Mouse (Mus musculus) right cerebral cortex, postnatal 25 days (tissue): ENCODE results near the gene Gm20388.
A peak's percentile ranks its signal among the peaks of the same experiment; 100 is the strongest.

Source experiments
- DNase-seq: peaks from one replicate; pipeline ENCODE4 v3.0.0; 2022

Gm20388 gene

GRCm38 (mm10) chr8:122871663-122872062 lies 2961.0 kb downstream of the Gm20388 start:
- no peak for DNase-seq

GRCm38 (mm10) chr8:122873171-122873570 lies 2962.5 kb downstream of the Gm20388 start:
- DNase-seq: no peak

- DNase-seq: no peak
These were observed 2964.5 kb downstream of the Gm20388 start for GRCm38 (mm10) chr8:122875186-122875585.

- DNase-seq: no peak
These were observed 2967.6 kb downstream of the Gm20388 start for GRCm38 (mm10) chr8:122878231-122878630.

- DNase-seq: no peak
These were observed 2969.7 kb downstream of the Gm20388 start for GRCm38 (mm10) chr8:122880302-122880701.

- DNase-seq: no peak
These were observed 2973.0 kb downstream of the Gm20388 start for GRCm38 (mm10) chr8:122883671-122884070.

GRCm38 (mm10) chr8:122891440-122891839 lies 2980.8 kb downstream of the Gm20388 start:
- DNase-seq: no peak

- DNase-seq: no peak
These were observed 2982.8 kb downstream of the Gm20388 start for GRCm38 (mm10) chr8:122893451-122893850.

GRCm38 (mm10) chr8:122896317-122896716 lies 2985.7 kb downstream of the Gm20388 start:
- DNase-seq: no peak

GRCm38 (mm10) chr8:122897200-122897599 lies 2986.6 kb downstream of the Gm20388 start:
- no peak for DNase-seq

- DNase-seq: no peak
These were observed 2987.4 kb downstream of the Gm20388 start for GRCm38 (mm10) chr8:122898018-122898417.

GRCm38 (mm10) chr8:122898473-122898872 lies 2987.8 kb downstream of the Gm20388 start:
- no peak for DNase-seq

- DNase-seq: no peak
These were observed 2988.4 kb downstream of the Gm20388 start for GRCm38 (mm10) chr8:122899085-122899484.

- DNase-seq: no peak
These were observed 2990.8 kb downstream of the Gm20388 start for GRCm38 (mm10) chr8:122901476-122901875.

GRCm38 (mm10) chr8:122901892-122902515 lies 2991.4 kb downstream of the Gm20388 start:
- DNase-seq: no peak

GRCm38 (mm10) chr8:122902581-122902980 lies 2991.9 kb downstream of the Gm20388 start:
- no peak for DNase-seq

- DNase-seq: no peak
These were observed 2992.4 kb downstream of the Gm20388 start for GRCm38 (mm10) chr8:122903002-122903401.

- no peak for DNase-seq
These were observed 2993.9 kb downstream of the Gm20388 start for GRCm38 (mm10) chr8:122904496-122904895.

- DNase-seq: no peak
These were observed 2994.7 kb downstream of the Gm20388 start for GRCm38 (mm10) chr8:122905346-122905745.

- DNase-seq: peak; percentile 86
These were observed 2995.9 kb downstream of the Gm20388 start for GRCm38 (mm10) chr8:122906463-122907021.

GRCm38 (mm10) chr8:122912150-122912549 lies 3001.5 kb downstream of the Gm20388 start:
- no peak for DNase-seq

- no peak for DNase-seq
These were observed 3002.2 kb downstream of the Gm20388 start for GRCm38 (mm10) chr8:122912871-122913270.

GRCm38 (mm10) chr8:122916766-122917165 lies 3006.1 kb downstream of the Gm20388 start:
- DNase-seq: no peak

- DNase-seq: no peak
These were observed 3007.1 kb downstream of the Gm20388 start for GRCm38 (mm10) chr8:122917531-122918392.
